Mouse (Mus musculus) olfactory bulb, adult 2 months (tissue): ENCODE measurements around the gene Fgfr2.

Experiments used
- CTCF ChIP-seq: fragments of 200-500 bp; IDR thresholded peaks from 2 replicates; pipeline ENCODE4 v1.5.1; 2012; ENCODE audit warnings: low read depth, mild to moderate bottlenecking, low read length, moderate library complexity; ENCODE audit not compliant: insufficient read depth
- POLR2A ChIP-seq: fragments of 200-500 bp; IDR thresholded peaks from 2 replicates; pipeline ENCODE4 v1.6.1; 2012; ENCODE audit warnings: mild to moderate bottlenecking, low read depth, low read length, moderate library complexity; ENCODE audit not compliant: insufficient read depth

DNA sequence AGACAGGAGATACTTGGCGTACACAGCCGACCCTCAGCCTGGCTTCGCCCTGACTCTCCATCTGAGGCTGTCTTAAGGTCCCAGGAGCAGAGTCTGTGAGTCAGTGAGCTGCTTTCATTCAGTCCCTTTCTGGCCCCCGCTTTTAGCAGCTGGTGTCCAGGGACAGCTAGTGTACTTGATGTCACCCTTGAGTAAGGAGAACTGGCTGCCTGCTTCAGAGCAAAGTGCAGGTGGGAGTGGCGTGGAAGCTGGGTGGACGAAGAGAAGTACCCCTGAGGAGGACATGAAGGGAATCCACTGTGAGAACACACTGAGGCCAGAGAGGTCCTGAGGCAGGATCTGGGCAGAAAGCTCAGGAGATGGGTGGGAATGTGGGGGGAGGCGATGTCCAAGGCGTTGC lies 2184.3 kb downstream of the Fgfr2 start:
- TF ChIP-seq CTCF (no peak), POLR2A (no peak)
